Mouse (Mus musculus) G1E (cell line): ENCODE measurements around the gene Abl1.

Source experiments
- CTCF ChIP-seq: IDR thresholded peaks from 2 replicates; pipeline ENCODE4 v1.5.1; 2012; ENCODE audit warnings: low read depth, low read length, inconsistent platforms, mixed read lengths
- GATA1 ChIP-seq: IDR thresholded peaks from 2 replicates; pipeline ENCODE4 v1.6.1; 2012; ENCODE audit warnings: borderline replicate concordance, low read length, inconsistent platforms, mixed read lengths
- POLR2AphosphoS5 ChIP-seq: IDR thresholded peaks from 2 replicates; pipeline ENCODE4 v1.6.1; 2012; ENCODE audit warnings: low read depth, low read length, inconsistent platforms; ENCODE audit not compliant: insufficient replicate concordance
- TAL1 ChIP-seq: conservative IDR thresholded peaks from 2 replicates; pipeline ENCODE4 v1.6.1; 2012; ENCODE audit warnings: low read depth, low read length, inconsistent platforms, mixed read lengths

- no peak for TF ChIP-seq CTCF
- no peak for TF ChIP-seq TAL1
- TF ChIP-seq POLR2AphosphoS5 = no peak
- TF ChIP-seq GATA1 = no peak
Observed at GRCm38 (mm10) chr2:31641508-31641830, 46.7 kb upstream of the Abl1 start.
